Mouse (Mus musculus): ENCODE measurements around the gene Cdkal1.
A peak's percentile ranks its signal among the peaks of the same experiment; 100 is the strongest.

The Cdkal1 gene

GRCm38 (mm10) chr13:29316271-29316670 is 539.2 kb downstream of the Cdkal1 start:
- no peak for ATAC-seq (ENCODE audit: insufficient number of reproducible peaks, low FRiP score, low TSS enrichment)

DNA sequence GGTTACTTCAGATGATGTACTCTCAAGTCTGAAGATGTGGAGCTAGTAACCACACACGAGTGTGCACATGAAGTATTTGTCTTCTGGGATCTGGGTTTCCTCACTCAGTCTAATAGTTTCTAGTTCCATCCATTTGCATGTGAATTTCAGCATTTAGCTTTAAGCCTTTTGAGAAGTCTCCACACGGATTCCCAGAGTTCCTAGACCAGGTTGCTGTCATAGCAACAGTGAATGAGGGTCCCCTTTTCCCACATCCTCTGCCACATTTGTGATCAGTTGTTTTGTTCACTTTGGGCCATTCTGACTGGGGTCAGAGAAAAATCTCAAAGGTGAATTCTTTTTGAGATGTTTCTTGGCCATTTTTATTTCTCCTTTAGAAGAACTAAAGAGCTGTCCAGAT is 543.4 kb downstream of the Cdkal1 start:
- no peak for ATAC-seq (ENCODE audit: insufficient number of reproducible peaks, low FRiP score, low TSS enrichment)

DNA sequence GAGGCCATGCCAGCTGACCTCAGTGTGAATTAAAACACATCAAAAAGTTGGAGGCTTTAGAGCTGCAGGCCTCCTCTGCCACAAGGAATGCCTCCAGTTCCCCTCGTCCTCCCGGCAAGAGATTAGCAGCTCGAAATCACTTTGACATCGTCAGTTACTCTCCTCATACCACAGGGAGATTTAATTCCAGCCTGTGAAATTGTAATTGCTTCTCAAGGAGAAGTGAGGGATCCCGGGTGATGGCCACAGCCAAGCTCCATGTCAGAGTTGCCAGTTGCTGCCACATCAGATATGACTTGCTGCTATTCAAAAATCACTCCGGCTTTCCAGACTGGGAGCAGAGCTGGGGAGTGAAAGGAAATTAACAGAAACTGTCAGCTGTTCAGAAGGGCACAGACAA is 548.1 kb downstream of the Cdkal1 start:
- no peak for ATAC-seq (ENCODE audit: insufficient number of reproducible peaks, low FRiP score, low TSS enrichment)

- ATAC-seq (ENCODE audit: insufficient number of reproducible peaks, low FRiP score, low TSS enrichment): no peak
These were observed 562.8 kb downstream of the Cdkal1 start for GRCm38 (mm10) chr13:29292608-29293240.

DNA sequence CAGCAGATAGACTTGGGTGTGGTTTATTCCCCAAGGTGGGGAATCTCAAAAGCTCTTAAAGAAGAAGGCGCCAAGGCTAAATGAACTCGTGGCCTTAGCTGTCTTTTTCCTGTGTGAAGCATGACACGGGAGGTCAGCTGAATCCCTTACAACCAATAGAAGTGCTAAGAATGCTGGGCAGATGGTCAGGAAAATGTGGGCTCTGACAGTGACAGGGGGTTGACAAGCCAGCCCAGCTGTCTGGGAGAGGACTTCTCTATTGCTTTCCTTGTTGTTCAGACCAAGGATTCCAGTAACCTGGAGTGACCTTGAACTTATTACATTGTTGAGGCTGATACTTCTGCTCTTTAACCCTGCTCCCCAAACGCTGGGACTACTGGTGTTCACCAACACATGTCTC is 564.9 kb downstream of the Cdkal1 start:
- no peak for ATAC-seq (ENCODE audit: insufficient number of reproducible peaks, low FRiP score, low TSS enrichment)

GRCm38 (mm10) chr13:29285058-29285457 is 570.4 kb downstream of the Cdkal1 start:
- no peak for ATAC-seq (ENCODE audit: insufficient number of reproducible peaks, low FRiP score, low TSS enrichment)

DNA sequence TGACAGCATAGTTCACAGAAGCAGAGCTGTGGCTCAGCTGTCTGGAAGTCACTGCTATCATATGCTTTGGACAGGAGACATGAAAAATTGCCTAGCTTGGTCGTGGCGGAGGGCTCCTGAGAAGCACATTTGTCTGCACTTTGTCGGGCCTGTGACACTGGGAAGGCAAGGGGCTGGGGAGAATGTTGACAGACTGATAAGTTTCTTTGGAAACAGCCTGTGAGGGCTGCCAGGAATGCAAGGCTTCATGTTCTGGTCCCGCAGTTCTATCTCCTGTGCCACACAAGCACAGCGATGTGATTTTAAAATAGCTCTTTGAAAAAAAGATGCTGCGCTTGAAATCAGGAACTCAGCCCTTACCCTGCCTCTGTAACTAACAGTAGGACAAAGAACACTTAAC is 573.9 kb downstream of the Cdkal1 start:
- ATAC-seq (ENCODE audit: insufficient number of reproducible peaks, low FRiP score, low TSS enrichment): no peak

- ATAC-seq (ENCODE audit: insufficient number of reproducible peaks, low FRiP score, low TSS enrichment): no peak
These were observed 577.3 kb downstream of the Cdkal1 start for GRCm38 (mm10) chr13:29278156-29278555.

DNA sequence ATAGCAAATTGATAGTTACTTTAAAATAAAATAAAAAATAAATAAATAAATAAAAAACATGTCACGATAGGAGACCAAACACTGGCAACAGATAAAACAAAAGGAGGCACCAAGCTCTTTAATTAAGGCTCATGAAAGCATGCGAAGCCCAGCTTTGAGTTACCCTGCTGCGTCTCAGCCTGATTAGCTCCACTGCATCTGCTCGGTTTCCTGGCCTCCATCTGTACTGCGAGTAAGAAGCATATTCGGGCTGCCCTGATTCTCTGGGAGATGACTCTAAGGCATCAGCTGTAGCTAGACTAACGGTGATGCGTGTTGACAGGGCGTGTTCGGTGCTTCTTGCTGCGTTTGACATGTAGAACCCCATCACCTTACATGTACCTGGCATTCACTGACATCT is 581.2 kb downstream of the Cdkal1 start:
- ATAC-seq (ENCODE audit: insufficient number of reproducible peaks, low FRiP score, low TSS enrichment): peak; percentile 87

DNA sequence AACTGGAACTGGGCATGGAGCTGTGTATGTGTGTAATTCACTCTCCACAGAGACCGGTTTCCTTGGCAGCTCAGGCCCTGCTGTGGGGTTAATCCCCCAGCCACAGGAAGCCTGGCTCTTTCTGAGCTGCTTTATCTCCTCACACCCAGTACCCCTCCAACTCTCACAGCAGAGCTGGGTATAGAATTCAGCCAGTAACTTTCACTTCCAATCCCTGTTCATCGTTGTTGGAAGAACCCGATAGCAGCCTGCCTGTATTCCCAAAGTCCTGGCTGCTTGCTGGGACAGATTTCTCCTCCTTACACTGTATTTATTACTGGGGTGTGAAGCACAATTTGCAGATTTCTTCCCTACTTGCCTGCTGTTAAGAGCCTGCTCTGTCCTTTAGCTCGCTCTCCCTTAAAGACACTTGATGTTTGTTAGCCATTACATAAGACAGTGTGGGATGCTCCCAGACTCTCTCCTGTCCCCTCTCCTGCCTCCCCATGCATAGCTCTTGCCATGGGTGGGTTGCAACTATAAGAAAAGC is 581.7 kb downstream of the Cdkal1 start:
- ATAC-seq (ENCODE audit: insufficient number of reproducible peaks, low FRiP score, low TSS enrichment): 0 out of 2 replicates have a peak, but pooled peaks have one; percentile 32

- no peak for ATAC-seq (ENCODE audit: insufficient number of reproducible peaks, low FRiP score, low TSS enrichment)
These were observed 584.0 kb downstream of the Cdkal1 start for GRCm38 (mm10) chr13:29271451-29271850.

GRCm38 (mm10) chr13:29264015-29264711 is 591.3 kb downstream of the Cdkal1 start:
- ATAC-seq (ENCODE audit: insufficient number of reproducible peaks, low FRiP score, low TSS enrichment): no peak

- no peak for ATAC-seq (ENCODE audit: insufficient number of reproducible peaks, low FRiP score, low TSS enrichment)
These were observed 593.3 kb downstream of the Cdkal1 start for GRCm38 (mm10) chr13:29262164-29262563.

- ATAC-seq (ENCODE audit: insufficient number of reproducible peaks, low FRiP score, low TSS enrichment): no peak
These were observed 606.9 kb downstream of the Cdkal1 start for GRCm38 (mm10) chr13:29248535-29248934.

DNA sequence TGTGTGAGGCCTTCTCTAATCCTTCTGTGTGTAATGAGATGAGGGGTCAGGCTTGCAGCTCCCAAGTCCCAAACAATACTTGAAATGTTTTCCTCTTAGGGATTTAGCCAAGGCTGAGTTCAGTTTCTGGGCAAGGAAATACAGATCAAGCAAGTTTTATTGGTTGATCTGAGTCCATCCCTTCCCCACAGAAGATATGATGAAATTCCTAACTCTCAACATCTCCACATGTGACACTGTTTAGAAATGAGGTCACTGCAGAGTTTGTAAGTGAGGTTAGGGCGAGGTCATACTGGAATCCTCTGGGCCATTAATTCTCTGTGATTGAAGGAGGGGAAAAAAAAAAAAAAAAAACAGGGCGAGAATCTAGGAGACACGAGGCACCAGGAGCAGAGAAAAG is 607.7 kb downstream of the Cdkal1 start:
- ATAC-seq (ENCODE audit: insufficient number of reproducible peaks, low FRiP score, low TSS enrichment): no peak

DNA sequence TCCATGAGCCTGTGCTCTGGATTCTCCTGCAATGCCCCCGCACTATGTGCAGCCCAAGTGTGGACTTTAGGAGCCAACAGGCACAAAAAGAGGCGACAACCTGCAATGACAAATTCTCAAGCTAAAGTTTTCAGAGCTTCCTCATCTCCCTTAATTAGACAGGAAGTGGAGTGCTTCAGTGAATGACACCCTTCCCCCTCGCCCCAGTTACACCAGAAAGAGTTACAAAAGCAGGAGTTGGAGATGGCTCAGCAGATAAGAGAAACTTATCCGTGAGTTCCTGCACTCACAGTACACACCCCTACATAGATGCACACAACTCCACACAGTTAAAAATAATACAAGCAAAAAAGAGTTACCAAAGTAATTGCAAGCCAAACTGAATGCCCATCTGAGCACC is 620.4 kb downstream of the Cdkal1 start:
- no peak for ATAC-seq (ENCODE audit: insufficient number of reproducible peaks, low FRiP score, low TSS enrichment)

- ATAC-seq (ENCODE audit: insufficient number of reproducible peaks, low FRiP score, low TSS enrichment): no peak
These were observed 621.0 kb downstream of the Cdkal1 start for GRCm38 (mm10) chr13:29234442-29234841.

DNA sequence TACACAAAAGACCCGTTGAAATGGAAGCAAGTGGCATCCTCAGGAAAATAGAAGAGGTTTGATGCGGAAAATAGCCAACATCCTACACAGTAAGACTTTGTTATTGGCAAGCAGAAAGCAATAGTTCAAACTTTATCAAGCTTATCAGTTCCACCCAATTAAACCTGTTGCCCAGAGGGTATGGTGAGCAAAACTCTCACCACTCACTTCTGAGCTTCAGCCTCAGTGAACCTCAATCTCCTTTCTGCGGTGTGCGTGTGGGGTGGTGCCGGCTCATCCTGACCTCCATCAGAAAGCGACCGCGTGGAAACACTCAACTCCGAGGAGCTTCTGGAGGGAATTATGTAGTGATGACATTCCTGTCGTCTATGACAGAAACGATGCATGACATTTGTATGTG is 621.5 kb downstream of the Cdkal1 start:
- no peak for ATAC-seq (ENCODE audit: insufficient number of reproducible peaks, low FRiP score, low TSS enrichment)

GRCm38 (mm10) chr13:29232681-29233080 is 622.8 kb downstream of the Cdkal1 start:
- ATAC-seq (ENCODE audit: insufficient number of reproducible peaks, low FRiP score, low TSS enrichment): no peak

DNA sequence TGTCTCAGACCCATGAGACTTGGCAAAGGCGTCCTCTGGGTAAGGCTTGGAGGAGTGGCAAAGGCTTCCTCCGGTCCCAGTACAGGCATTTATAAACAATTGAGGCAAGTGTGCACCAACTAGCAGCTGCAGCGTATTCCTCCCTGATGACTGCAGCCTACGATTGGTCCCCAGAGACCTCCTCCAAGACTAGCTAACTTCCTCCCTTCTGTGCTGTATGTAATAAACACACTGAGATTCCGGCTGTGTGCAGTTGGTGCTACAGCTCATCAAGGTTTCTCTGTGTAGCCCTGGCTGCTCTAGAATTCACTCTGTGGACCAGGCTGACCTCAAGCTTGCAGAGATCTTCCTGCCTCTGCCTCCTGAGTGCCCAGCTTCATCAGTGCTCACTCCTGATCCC is 630.7 kb downstream of the Cdkal1 start:
- no peak for ATAC-seq (ENCODE audit: insufficient number of reproducible peaks, low FRiP score, low TSS enrichment)

GRCm38 (mm10) chr13:29222261-29222838 is 633.1 kb downstream of the Cdkal1 start:
- ATAC-seq (ENCODE audit: insufficient number of reproducible peaks, low FRiP score, low TSS enrichment): 0 out of 2 replicates have a peak, but pooled peaks have one; percentile 26

Measured in cerebellum, adult (tissue).